Mouse (Mus musculus): ENCODE data around the gene Traf3ip1.

Gene Traf3ip1

GRCm38 (mm10) chr1:91494457-91495140 lies at the start of gene Traf3ip1:
Gene Traf3ip1 (plus strand): TSS chr1:91494647.
- ATAC-seq (ENCODE audit: low TSS enrichment) = peak; percentile 99

DNA sequence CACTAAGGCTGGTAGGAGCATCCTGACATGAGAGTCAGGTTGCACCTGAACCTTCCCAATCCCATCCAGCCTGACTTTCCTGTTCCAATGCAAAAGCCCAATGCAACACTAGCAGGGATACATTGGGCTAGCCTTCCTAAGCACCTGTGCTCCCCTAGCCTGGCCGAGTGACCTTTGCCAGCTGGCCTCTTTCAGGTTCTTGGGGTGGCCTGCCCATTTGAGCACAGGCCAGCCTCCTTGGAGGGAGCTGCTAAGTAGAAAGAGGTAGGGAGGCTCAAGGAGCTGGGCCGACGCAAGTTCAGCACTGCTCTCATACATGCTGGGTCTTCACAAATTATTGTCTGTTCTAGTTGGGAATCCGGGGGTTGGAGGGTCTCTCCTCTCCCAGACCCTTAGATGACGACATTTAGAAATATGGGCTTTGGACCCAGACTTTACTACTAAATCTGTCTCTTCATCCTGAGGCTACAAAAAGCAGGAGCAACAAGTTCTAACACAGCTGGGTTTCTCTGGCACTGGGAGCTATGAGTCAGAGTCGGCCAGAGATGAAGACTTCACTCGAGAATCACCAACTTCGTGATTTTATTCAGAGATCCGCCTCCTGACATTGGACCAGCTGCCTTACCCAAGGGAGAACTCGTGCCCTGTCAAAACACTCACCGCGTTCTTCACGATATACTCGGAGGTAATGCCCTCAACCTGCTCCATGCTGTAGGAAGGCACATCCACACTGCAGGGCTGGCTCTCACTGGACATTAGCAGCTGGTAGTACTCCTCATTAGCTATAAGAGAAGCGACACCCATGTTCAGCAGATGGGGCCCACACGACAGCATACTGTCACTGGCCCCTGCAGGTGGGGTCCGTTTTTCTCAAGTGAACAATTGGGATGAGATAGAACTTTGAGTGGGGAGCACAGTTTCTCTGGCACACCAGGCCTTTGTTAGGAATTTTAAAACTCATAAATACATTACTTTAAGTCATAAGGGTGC lies 49.3 kb upstream of the Traf3ip1 start:
- ATAC-seq (ENCODE audit: low TSS enrichment) = peak; percentile 88

GRCm38 (mm10) chr1:91446060-91446459 lies 48.4 kb upstream of the Traf3ip1 start:
- no peak for ATAC-seq (ENCODE audit: low TSS enrichment)

- no peak for ATAC-seq (ENCODE audit: low TSS enrichment)
Measured at GRCm38 (mm10) chr1:91446511-91446910, 47.9 kb upstream of the Traf3ip1 start.

DNA sequence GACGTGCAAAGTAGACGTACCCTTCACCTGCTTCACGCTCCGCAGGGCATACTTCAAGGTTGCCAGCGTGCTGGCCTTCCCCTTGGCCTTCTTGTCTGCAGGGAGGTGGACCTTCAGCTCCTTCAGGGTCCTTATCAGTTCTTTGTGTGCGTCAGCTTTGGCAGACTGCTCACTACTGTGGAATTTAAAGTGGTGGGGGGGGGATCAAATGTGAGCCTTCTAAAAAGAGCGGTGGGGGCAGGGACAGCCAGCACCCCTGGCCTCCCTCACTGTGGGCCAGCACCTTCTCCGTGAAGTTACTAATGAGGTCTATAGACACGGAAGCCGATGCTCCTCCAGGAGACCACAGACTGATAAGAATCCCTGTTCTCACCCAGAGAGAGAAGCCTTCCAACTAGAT lies 45.8 kb upstream of the Traf3ip1 start:
- ATAC-seq (ENCODE audit: low TSS enrichment) = no peak

DNA sequence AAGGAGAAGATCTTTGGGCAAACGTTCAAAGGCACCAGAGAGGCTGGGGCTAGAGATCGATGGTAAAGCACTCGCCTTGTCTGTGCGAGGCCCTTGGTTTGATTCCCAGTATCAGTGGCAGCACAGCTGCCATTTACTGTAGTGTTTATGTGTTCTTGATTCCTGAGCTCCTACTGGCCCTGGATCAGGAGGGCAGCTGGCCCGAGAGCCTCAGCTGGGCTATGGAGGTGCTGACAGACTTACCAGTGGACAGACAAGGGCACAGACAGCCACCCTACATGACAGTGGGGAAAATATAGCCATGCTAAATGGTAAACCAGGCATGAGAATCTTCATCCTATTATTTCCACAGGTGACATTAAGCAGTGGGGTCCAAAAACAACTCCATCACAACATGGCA lies 43.6 kb upstream of the Traf3ip1 start:
- no peak for ATAC-seq (ENCODE audit: low TSS enrichment)

DNA sequence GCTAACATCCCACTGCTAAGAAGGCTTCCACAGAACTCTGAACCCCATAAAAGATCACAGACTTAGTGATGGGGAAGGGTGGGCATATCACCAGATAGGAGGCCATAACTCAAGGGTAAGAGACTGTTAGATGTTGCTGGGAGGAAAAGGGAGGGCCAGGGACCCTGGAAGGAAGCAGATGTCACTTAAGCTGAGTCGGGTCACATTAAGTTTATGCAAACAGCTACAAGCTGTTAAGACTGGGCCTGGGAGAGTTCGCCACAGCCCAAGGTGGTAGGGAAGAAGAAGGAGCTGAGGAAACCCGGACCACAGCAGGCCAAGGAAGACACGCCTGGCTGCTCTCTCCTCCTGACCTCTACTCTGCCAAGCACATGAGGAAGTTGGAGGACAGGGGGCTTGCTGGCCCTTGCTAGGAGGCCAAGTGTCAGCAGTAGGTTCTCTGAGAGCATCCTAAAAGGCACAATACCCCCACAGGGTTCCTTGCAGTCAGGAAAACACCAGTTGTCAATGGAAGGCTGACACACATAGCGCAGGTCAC lies 42.8 kb upstream of the Traf3ip1 start:
- no peak for ATAC-seq (ENCODE audit: low TSS enrichment)

GRCm38 (mm10) chr1:91453932-91454331 lies 40.5 kb upstream of the Traf3ip1 start:
- ATAC-seq (ENCODE audit: low TSS enrichment) = no peak

GRCm38 (mm10) chr1:91454366-91454765 lies 40.1 kb upstream of the Traf3ip1 start:
- no peak for ATAC-seq (ENCODE audit: low TSS enrichment)

DNA sequence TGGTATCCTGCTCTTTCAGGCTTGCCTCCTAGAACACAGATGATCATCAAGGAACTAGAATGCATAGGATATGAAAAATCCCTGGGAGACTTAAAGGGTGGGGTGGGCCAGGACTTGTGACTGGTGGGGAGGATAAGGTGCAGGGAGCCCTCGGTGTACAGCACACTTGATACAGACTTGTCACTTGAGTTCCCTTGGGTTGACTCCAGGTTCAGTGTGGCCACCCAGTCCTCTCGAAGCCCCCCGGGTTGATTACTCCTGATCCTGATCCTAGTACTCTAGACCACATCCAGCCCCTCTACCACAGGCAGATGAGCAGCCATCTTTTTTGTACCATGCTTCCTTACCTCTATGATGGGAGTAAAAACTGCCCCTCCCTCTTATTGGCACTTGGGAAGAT lies 39.5 kb upstream of the Traf3ip1 start:
- no peak for ATAC-seq (ENCODE audit: low TSS enrichment)

- ATAC-seq (ENCODE audit: low TSS enrichment) = no peak
Measured at GRCm38 (mm10) chr1:91455661-91456161, 38.7 kb upstream of the Traf3ip1 start.

- no peak for ATAC-seq (ENCODE audit: low TSS enrichment)
Measured at GRCm38 (mm10) chr1:91456301-91456801, 38.1 kb upstream of the Traf3ip1 start.

GRCm38 (mm10) chr1:91457116-91457515 lies 37.3 kb upstream of the Traf3ip1 start:
- no peak for ATAC-seq (ENCODE audit: low TSS enrichment)

DNA sequence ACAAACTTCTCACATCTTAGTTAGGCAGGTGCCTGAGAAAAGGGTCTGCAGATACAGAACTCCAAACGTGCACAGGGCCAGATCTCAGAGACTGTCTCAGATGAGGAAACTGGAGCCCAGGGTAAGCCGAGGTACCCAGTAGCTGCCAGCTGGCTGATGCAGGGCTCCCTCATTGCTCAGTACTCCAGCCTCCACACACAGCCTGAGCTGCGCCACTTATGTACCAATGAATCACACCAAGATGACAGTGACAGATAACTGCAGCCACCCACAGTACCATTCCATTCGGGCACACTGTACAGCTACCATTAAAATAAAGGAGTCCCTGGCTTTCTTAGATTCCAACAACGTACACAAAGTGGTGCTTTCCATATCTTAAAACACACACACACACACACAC lies 36.7 kb upstream of the Traf3ip1 start:
- peak; percentile 55 for ATAC-seq (ENCODE audit: low TSS enrichment)

GRCm38 (mm10) chr1:91458223-91458861 lies 36.1 kb upstream of the Traf3ip1 start:
- ATAC-seq (ENCODE audit: low TSS enrichment) = peak; percentile 42

DNA sequence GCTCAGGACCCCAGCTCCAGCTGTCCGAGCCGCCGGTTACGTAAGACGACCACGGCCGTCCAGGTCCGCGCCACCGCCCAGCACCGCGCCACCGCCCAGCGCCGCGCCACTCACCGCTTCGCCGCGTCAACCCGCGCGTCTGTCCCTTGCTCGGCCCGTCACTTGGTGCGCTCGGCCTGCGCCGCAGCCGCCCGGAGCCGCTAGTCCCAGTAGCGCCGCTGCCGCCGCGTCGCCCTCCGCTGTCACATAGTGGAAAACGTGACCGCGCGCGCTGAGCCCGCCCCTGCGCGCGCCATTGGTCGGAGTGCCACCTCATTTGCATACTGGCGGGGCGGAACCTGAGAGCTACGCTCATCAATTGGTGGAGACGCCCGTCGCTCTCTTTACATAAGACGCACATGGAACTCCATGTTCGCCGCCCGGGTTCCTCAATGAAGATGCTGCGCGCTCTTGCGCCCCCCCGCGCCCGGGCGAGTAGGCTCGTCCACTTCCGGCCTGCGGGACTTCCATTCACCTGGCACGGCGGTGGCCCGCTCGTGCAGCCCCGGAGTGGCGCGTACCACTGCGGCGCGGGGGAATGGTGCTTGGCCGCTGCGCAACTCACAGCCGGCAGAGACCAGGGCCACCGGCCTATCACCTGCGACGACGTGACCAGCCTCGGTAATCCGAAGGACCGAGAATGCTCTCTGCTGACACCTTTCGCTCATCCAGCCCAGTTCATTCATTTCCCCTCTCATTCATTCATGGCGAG lies 35.2 kb upstream of the Traf3ip1 start, which contains the start of gene Per2:
Per2 (minus strand) TSS at position 266 of the 751 bp plus-strand sequence.
- peak; percentile 74 for ATAC-seq (ENCODE audit: low TSS enrichment)

DNA sequence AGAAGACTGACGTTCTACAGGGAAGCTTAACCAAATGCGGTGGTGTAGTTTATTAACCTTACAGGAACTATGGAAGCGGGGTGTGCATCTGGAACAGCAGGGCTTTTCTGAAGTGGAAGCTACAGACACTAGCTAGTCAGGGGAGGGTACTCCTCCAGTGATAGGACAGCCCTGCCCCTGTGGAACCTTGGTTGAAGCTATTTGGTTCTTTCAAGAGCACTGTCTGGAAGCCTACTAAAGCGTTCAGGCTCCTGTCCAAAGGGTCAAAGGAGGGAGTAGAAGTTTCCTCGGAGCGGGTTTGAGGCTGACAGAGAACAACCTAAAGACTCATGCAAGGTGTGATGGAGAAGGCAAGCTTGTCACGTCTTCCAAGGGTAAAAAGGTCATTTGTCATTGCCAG lies 34.4 kb upstream of the Traf3ip1 start:
- ATAC-seq (ENCODE audit: low TSS enrichment) = no peak

- ATAC-seq (ENCODE audit: low TSS enrichment) = no peak
Measured at GRCm38 (mm10) chr1:91460564-91460963, 33.9 kb upstream of the Traf3ip1 start.

GRCm38 (mm10) chr1:91463336-91463995 lies 31.0 kb upstream of the Traf3ip1 start:
- no peak for ATAC-seq (ENCODE audit: low TSS enrichment)

DNA sequence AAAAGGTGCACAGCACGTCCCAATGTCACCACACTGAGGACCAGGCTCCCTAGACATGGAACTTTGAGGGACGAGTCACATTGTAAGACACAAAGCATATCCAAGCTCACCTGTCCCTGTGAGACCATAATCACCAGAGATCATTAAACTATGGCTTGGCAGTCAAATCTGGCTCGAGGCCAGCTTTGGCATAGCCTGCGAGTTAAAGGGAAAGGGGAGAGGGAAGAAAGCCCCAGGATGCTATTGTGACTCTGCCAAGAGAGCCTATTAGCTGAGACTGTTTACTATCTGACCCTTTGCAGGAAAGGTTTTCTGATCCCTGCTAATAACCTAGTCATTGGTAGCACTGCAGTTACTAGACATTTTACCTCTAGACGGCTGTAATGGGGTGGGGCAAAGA lies 30.0 kb upstream of the Traf3ip1 start:
- ATAC-seq (ENCODE audit: low TSS enrichment) = no peak
